Mouse (Mus musculus): ENCODE measurements around the gene Panx3. TPM values are rescaled to one million over a fixed set of nuclear protein-coding genes. Genes with fewer than 3 reads are reported as not detected.

Panx3 gene
- polyA plus RNA-seq, 1 experiment: not detected

DNA sequence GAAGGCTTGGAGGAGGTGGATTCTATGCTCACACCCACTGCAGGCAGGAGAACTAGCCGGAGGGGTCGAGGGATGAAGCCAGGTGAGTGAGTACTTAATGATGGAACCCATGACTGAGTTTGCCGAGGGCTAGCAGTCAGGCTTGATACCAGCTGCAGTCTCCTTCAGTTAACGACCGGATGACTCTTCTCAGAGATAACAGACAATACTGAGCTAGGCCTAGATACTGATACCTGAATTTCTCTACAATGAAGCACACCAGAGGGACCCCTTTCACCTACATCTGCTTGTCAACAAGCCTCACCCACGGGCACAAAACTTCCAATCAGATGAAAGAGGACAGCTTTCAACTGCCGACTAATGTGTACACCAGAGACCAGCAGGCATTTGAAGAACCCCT lies 3.0 kb downstream of the Panx3 start:
- no peaks in the 10 kb centered on the region; the same call in 1 of the 2 replicates for H3K27me3 ChIP-seq (ENCODE audit: control insufficient read depth)
- H3K4me1 ChIP-seq (ENCODE audit: control insufficient read depth): no peaks in the 10 kb centered on the region
- no peaks in the 10 kb centered on the region for H3K9me3 ChIP-seq (ENCODE audit: control insufficient read depth, low read length)
- no peak overlapping the region for H3K4me3 ChIP-seq (replicated peaks)
- TF ChIP-seq GATA1 (IDR thresholded peaks at IDR 0.05; ENCODE audit: low read length): no peak
- TF ChIP-seq TAL1 (IDR thresholded peaks at IDR 0.05; ENCODE audit: low read length): no peak
- no peaks in the 10 kb centered on the region for H3K36me3 ChIP-seq (ENCODE audit: control insufficient read depth)

DNA sequence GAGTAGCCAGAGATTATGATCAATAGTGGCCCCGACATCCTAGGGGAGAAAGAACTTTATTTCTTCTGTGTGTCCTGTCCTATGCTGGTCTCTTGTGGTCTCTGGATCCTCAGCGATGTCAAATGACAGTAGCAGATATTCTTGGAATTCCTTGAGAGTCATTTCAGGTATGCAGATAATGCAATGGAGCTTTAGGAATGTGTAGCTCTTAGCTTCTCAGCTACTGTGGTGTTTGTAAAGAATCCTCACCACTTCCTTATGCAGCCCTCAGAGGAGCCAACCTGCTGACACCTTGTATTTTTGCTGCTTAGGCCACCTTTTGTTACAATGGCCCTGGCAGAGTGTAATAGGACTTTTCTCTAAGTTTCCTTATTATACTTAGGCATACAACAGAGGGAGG lies 4.4 kb downstream of the Panx3 start:
- TF ChIP-seq GATA1 (IDR thresholded peaks at IDR 0.05; ENCODE audit: low read length) (no peak), TAL1 (IDR thresholded peaks at IDR 0.05; ENCODE audit: low read length) (no peak)
- Histone ChIP-seq H3K4me1 (ENCODE audit: control insufficient read depth) (no peaks in the 10 kb centered on the region), H3K4me3 (replicated peaks) (no peak overlapping the region), H3K27me3 (ENCODE audit: control insufficient read depth) (no peaks in the 10 kb centered on the region; the same call in 1 of the 2 replicates), H3K36me3 (ENCODE audit: control insufficient read depth) (no peaks in the 10 kb centered on the region), H3K9me3 (ENCODE audit: control insufficient read depth, low read length) (no peaks in the 10 kb centered on the region)

DNA sequence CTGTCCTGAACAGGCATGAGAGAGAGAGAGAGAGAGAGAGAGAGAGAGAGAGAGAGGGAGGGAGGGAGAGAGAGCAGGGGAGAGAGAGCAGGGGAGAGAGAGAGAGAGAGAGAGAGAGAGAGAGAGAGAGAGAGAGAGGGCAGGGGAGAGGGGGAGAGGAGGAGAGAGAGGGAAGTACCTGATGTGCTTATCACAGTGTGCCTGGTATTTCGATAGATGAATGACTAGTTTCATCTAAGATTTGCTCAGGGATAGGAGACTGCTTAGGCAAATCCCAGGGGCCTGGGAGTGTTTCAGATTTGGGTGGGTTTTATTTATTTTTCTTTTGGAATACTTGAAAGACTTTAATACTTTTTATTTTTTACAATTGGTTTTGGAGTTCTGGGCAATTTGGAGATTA lies 5.8 kb downstream of the Panx3 start:
- Histone ChIP-seq H3K9me3 (ENCODE audit: control insufficient read depth, low read length) (no peaks in the 10 kb centered on the region), H3K4me1 (ENCODE audit: control insufficient read depth) (no peaks in the 10 kb centered on the region), H3K36me3 (ENCODE audit: control insufficient read depth) (no peaks in the 10 kb centered on the region), H3K4me3 (replicated peaks) (no peak overlapping the region), H3K27me3 (ENCODE audit: control insufficient read depth) (no peaks in the 10 kb centered on the region; the same call in 1 of the 2 replicates)
- TF ChIP-seq GATA1 (IDR thresholded peaks at IDR 0.05; ENCODE audit: low read length) (no peak), TAL1 (IDR thresholded peaks at IDR 0.05; ENCODE audit: low read length) (no peak)

DNA sequence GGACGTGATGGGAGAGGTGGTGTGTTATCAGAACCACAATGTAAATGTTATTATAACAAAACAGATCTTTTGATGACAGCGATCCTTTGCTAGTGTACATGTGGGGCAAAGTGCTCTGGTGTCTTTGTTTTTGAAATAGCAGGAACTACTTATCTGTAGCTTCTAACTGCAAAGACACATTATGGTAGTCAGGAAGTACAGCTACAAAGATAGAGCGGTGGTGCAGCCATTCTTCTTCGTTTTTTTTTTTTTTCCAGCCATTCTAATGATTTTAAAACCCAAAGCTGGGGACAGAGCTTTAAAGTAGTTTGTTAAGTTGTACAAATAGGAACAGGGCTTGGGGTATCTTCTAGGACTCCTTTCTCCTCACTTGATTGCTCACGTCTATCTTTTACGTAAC lies 9.6 kb downstream of the Panx3 start:
- peaks cover 23% of the 10 kb centered on the region for H3K4me1 ChIP-seq (ENCODE audit: control insufficient read depth)
- peaks cover 1% of the 10 kb centered on the region for H3K36me3 ChIP-seq (ENCODE audit: control insufficient read depth)
- no peaks in the 10 kb centered on the region for H3K27me3 ChIP-seq (ENCODE audit: control insufficient read depth)
- no peaks in the 10 kb centered on the region for H3K9me3 ChIP-seq (ENCODE audit: control insufficient read depth, low read length)
- H3K4me3 ChIP-seq (replicated peaks): no peak overlapping the region
- TF ChIP-seq GATA1 (IDR thresholded peaks at IDR 0.05; ENCODE audit: low read length): no peak
- TF ChIP-seq TAL1 (IDR thresholded peaks at IDR 0.05; ENCODE audit: low read length): no peak

- H3K36me3 ChIP-seq (ENCODE audit: control insufficient read depth): peaks cover 24% of the 10 kb centered on the region
- peak within 1 kb of the TSS; percentile 93 for H3K4me3 ChIP-seq (replicated peaks)
These were observed 12.0 kb downstream of the Panx3 start, which contains the start of gene Tbrg1 for GRCm38 (mm10) chr9:37656931-37657481. Gene Tbrg1, minus strand, starts transcription at chr9:37657312.

GRCm38 (mm10) chr9:37656439-37656881 lies 12.6 kb downstream of the Panx3 start:
- Histone ChIP-seq H3K36me3 (ENCODE audit: control insufficient read depth) (peaks cover 27% of the 10 kb centered on the region), H3K27me3 (ENCODE audit: control insufficient read depth) (no peaks in the 10 kb centered on the region), H3K9me3 (ENCODE audit: control insufficient read depth, low read length) (no peaks in the 10 kb centered on the region), H3K4me3 (replicated peaks) (peak overlapping the region; percentile 93), H3K4me1 (ENCODE audit: control insufficient read depth) (peaks cover 23% of the 10 kb centered on the region)
- no peak for TF ChIP-seq GATA1 (IDR thresholded peaks at IDR 0.05; ENCODE audit: low read length)
- no peak for TF ChIP-seq TAL1 (IDR thresholded peaks at IDR 0.05; ENCODE audit: low read length)

More at GRCm38 (mm10) chr9:37656931-37657481, 12.0 kb downstream of the Panx3 start, which contains the start of gene Tbrg1:
- Histone ChIP-seq H3K27me3 (ENCODE audit: control insufficient read depth) (no peaks in the 10 kb centered on the region), H3K4me1 (ENCODE audit: control insufficient read depth) (peaks cover 23% of the 10 kb centered on the region), H3K9me3 (ENCODE audit: control insufficient read depth, low read length) (no peaks in the 10 kb centered on the region)
- TF ChIP-seq TAL1 (IDR thresholded peaks at IDR 0.05; ENCODE audit: low read length) (no peak), GATA1 (IDR thresholded peaks at IDR 0.05; ENCODE audit: low read length) (no peak)

GRCm38 (mm10) chr9:37655961-37656360 lies 13.1 kb downstream of the Panx3 start:
- Histone ChIP-seq H3K36me3 (ENCODE audit: control insufficient read depth) (peaks cover 32% of the 10 kb centered on the region), H3K27me3 (ENCODE audit: control insufficient read depth) (no peaks in the 10 kb centered on the region), H3K9me3 (ENCODE audit: control insufficient read depth, low read length) (no peaks in the 10 kb centered on the region), H3K4me3 (replicated peaks) (peak overlapping the region; percentile 93), H3K4me1 (ENCODE audit: control insufficient read depth) (peaks cover 23% of the 10 kb centered on the region)
- no peak for TF ChIP-seq TAL1 (IDR thresholded peaks at IDR 0.05; ENCODE audit: low read length)
- no peak for TF ChIP-seq GATA1 (IDR thresholded peaks at IDR 0.05; ENCODE audit: low read length)

- TF ChIP-seq GATA1 (IDR thresholded peaks at IDR 0.05; ENCODE audit: low read length): no peak
- no peak for TF ChIP-seq TAL1 (IDR thresholded peaks at IDR 0.05; ENCODE audit: low read length)
- no peaks in the 10 kb centered on the region for H3K9me3 ChIP-seq (ENCODE audit: control insufficient read depth, low read length)
- peaks cover 23% of the 10 kb centered on the region for H3K4me1 ChIP-seq (ENCODE audit: control insufficient read depth)
- no peak overlapping the region for H3K4me3 ChIP-seq (replicated peaks)
- H3K36me3 ChIP-seq (ENCODE audit: control insufficient read depth): peaks cover 52% of the 10 kb centered on the region
- H3K27me3 ChIP-seq (ENCODE audit: control insufficient read depth): no peaks in the 10 kb centered on the region
These were observed 15.2 kb downstream of the Panx3 start for GRCm38 (mm10) chr9:37653836-37654235.

DNA sequence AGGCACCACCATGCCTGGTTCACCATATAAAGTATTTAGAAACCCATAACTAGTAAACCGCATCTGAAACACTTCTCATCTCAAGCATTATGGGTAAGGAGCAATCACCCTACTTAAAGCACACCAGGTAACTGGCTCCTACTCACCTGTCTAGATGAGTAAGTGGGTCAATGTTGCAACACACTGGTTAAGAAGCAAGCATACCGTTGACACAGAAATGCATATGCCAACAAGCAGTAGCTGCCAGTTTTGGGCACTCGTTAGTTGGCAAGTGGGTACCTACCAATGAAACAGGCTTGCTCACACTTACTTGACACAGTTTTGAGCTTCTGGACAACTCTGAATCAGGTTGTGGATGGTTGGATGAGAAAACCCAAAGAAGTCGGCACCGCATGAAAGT lies 18.4 kb downstream of the Panx3 start:
- H3K4me1 ChIP-seq (ENCODE audit: control insufficient read depth): peaks cover 3% of the 10 kb centered on the region
- peaks cover 72% of the 10 kb centered on the region for H3K36me3 ChIP-seq (ENCODE audit: control insufficient read depth)
- TF ChIP-seq GATA1 (IDR thresholded peaks at IDR 0.05; ENCODE audit: low read length) (no peak), TAL1 (IDR thresholded peaks at IDR 0.05; ENCODE audit: low read length) (no peak)
- no peaks in the 10 kb centered on the region for H3K9me3 ChIP-seq (ENCODE audit: control insufficient read depth, low read length)
- H3K27me3 ChIP-seq (ENCODE audit: control insufficient read depth): no peaks in the 10 kb centered on the region
- no peak overlapping the region for H3K4me3 ChIP-seq (replicated peaks)

GRCm38 (mm10) chr9:37646246-37646645 lies 22.8 kb downstream of the Panx3 start:
- Histone ChIP-seq H3K4me3 (replicated peaks) (no peak overlapping the region), H3K9me3 (ENCODE audit: control insufficient read depth, low read length) (no peaks in the 10 kb centered on the region), H3K27me3 (ENCODE audit: control insufficient read depth) (no peaks in the 10 kb centered on the region), H3K4me1 (ENCODE audit: control insufficient read depth) (no peaks in the 10 kb centered on the region), H3K36me3 (ENCODE audit: control insufficient read depth) (peaks cover 44% of the 10 kb centered on the region)
- TF ChIP-seq GATA1 (IDR thresholded peaks at IDR 0.05; ENCODE audit: low read length) (no peak), TAL1 (IDR thresholded peaks at IDR 0.05; ENCODE audit: low read length) (no peak)
